Mouse (Mus musculus): Measurements from ENCODE around the gene Tle6. TPM values are rescaled to one million over a fixed set of nuclear protein-coding genes. Genes with fewer than 3 reads are reported as not detected.
A peak's percentile ranks its signal among the peaks of the same experiment; 100 is the strongest.
"Not testable (repeated sequence)": the region's sequence is repeated elsewhere in the genome, so short reads cannot be mapped to it uniquely, and the experiment has no call there.

The Tle6 gene
- 6.0 and 8.8 TPM in 2 replicates for polyA plus RNA-seq (2016; fragmentation: Nextera tagmentation; extraction: Ambion mirVana)

- peak; percentile 99 for DNase-seq (ENCODE audit: low spot score)
- Histone ChIP-seq H3K4me1 (peaks cover 74% of the 10 kb centered on the region), H3K9me3 (replicated peaks) (no peaks in the 10 kb centered on the region), H3K27ac (replicated peaks) (peak within 1 kb of the TSS; percentile 72), H3K36me3 (no peaks in the 10 kb centered on the region), H3K4me3 (peak within 1 kb of the TSS; percentile 40), H3K27me3 (ENCODE audit: low read depth, poor library complexity, severe bottlenecking) (peaks cover 67% of the 10 kb centered on the region)
- WGBS: under 1% methylated on average over 28 of the region's 28 CpGs
Measured at GRCm38 (mm10) chr10:81600738-81601203, at the start of gene Tle6. Gene Tle6 (minus strand): TSS chr10:81601073.

- 5% methylated on average over 34 of the region's 52 CpGs for WGBS
- peak; percentile 92 for DNase-seq (ENCODE audit: low spot score)
- H3K36me3 ChIP-seq: peaks cover 40% of the 10 kb centered on the region
- H3K9me3 ChIP-seq (replicated peaks): peaks cover 39% of the 10 kb centered on the region
- peak within 1 kb of the TSS; percentile 62 for H3K4me3 ChIP-seq
- H3K27me3 ChIP-seq (ENCODE audit: low read depth, poor library complexity, severe bottlenecking): peaks cover 14% of the 10 kb centered on the region; the same call in 1 of the 2 replicates
- peak within 1 kb of the TSS; percentile 88 for H3K27ac ChIP-seq (replicated peaks)
- peaks cover 18% of the 10 kb centered on the region for H3K4me1 ChIP-seq
Measured at GRCm38 (mm10) chr10:81648803-81649775, 48.2 kb upstream of the Tle6 start, which contains the start of gene Gm10778. Gene Gm10778 (plus strand): TSS chr10:81649059.

GRCm38 (mm10) chr10:81646015-81646555 lies 45.2 kb upstream of the Tle6 start:
- Histone ChIP-seq H3K36me3 (peaks cover 10% of the 10 kb centered on the region), H3K9me3 (replicated peaks) (peaks cover 10% of the 10 kb centered on the region), H3K4me3 (no peak overlapping the region), H3K27ac (replicated peaks) (no peak overlapping the region), H3K4me1 (peaks cover 44% of the 10 kb centered on the region), H3K27me3 (ENCODE audit: low read depth, poor library complexity, severe bottlenecking) (peaks cover 24% of the 10 kb centered on the region; the same call in 1 of the 2 replicates)
- no peak for DNase-seq (ENCODE audit: low spot score)
- 78% methylated on average over 7 of the region's 7 CpGs for WGBS

- Histone ChIP-seq H3K36me3 (peaks cover 3% of the 10 kb centered on the region), H3K4me3 (no peak overlapping the region), H3K27ac (replicated peaks) (no peak overlapping the region), H3K27me3 (ENCODE audit: low read depth, poor library complexity, severe bottlenecking) (peaks cover 24% of the 10 kb centered on the region; the same call in 1 of the 2 replicates), H3K4me1 (peaks cover 47% of the 10 kb centered on the region), H3K9me3 (replicated peaks) (peaks cover 3% of the 10 kb centered on the region)
- no peak for DNase-seq (ENCODE audit: low spot score)
- WGBS: 91% methylated on average over 4 of the region's 4 CpGs
Measured at GRCm38 (mm10) chr10:81645391-81645790, 44.5 kb upstream of the Tle6 start.

- Histone ChIP-seq H3K4me1 (peaks cover 41% of the 10 kb centered on the region), H3K27me3 (ENCODE audit: low read depth, poor library complexity, severe bottlenecking) (peaks cover 24% of the 10 kb centered on the region; the same call in 1 of the 2 replicates), H3K4me3 (peak overlapping the region; percentile 85; the same call in 1 of the 2 replicates), H3K9me3 (replicated peaks) (no peaks in the 10 kb centered on the region), H3K36me3 (no peaks in the 10 kb centered on the region), H3K27ac (replicated peaks) (no peak overlapping the region)
- no peak for DNase-seq (ENCODE audit: low spot score)
- 89% methylated on average over 18 of the region's 18 CpGs for WGBS
Measured at GRCm38 (mm10) chr10:81644716-81645115, 43.8 kb upstream of the Tle6 start.

GRCm38 (mm10) chr10:81644162-81644561 lies 43.3 kb upstream of the Tle6 start:
- DNase-seq (ENCODE audit: low spot score): no peak
- Histone ChIP-seq H3K27ac (replicated peaks) (peak overlapping the region; percentile 96), H3K4me3 (peak overlapping the region; percentile 85), H3K9me3 (replicated peaks) (no peaks in the 10 kb centered on the region), H3K4me1 (peaks cover 41% of the 10 kb centered on the region), H3K27me3 (ENCODE audit: low read depth, poor library complexity, severe bottlenecking) (peaks cover 24% of the 10 kb centered on the region; the same call in 1 of the 2 replicates), H3K36me3 (no peaks in the 10 kb centered on the region)
- 54% methylated on average over 2 of the region's 2 CpGs for WGBS

GRCm38 (mm10) chr10:81643449-81644055 lies 42.7 kb upstream of the Tle6 start:
- DNase-seq (ENCODE audit: low spot score): peak; percentile 95
- Histone ChIP-seq H3K27ac (replicated peaks) (peak overlapping the region; percentile 96), H3K36me3 (no peaks in the 10 kb centered on the region), H3K4me1 (peaks cover 39% of the 10 kb centered on the region), H3K4me3 (peak overlapping the region; percentile 85), H3K27me3 (ENCODE audit: low read depth, poor library complexity, severe bottlenecking) (peaks cover 24% of the 10 kb centered on the region; the same call in 1 of the 2 replicates), H3K9me3 (replicated peaks) (no peaks in the 10 kb centered on the region)
- WGBS: under 1% methylated on average over 75 of the region's 75 CpGs

- WGBS: 24% methylated on average over 24 of the region's 24 CpGs
- peaks cover 37% of the 10 kb centered on the region for H3K4me1 ChIP-seq
Measured at GRCm38 (mm10) chr10:81642648-81643448, 42.0 kb upstream of the Tle6 start.

GRCm38 (mm10) chr10:81641978-81642647 lies 41.2 kb upstream of the Tle6 start:
- no peak for DNase-seq (ENCODE audit: low spot score)
- peak overlapping the region; percentile 96; the same call in 1 of the 2 replicates for H3K27ac ChIP-seq (replicated peaks)
- 82% methylated on average over 8 of the region's 8 CpGs for WGBS
- H3K4me1 ChIP-seq: peaks cover 37% of the 10 kb centered on the region
- H3K9me3 ChIP-seq (replicated peaks): no peaks in the 10 kb centered on the region
- no peaks in the 10 kb centered on the region for H3K36me3 ChIP-seq
- peaks cover 21% of the 10 kb centered on the region; the same call in 1 of the 2 replicates for H3K27me3 ChIP-seq (ENCODE audit: low read depth, poor library complexity, severe bottlenecking)
- H3K4me3 ChIP-seq: peak overlapping the region; percentile 85

More at GRCm38 (mm10) chr10:81642648-81643448, 42.0 kb upstream of the Tle6 start:
- Histone ChIP-seq H3K4me3 (peak overlapping the region; percentile 85), H3K36me3 (no peaks in the 10 kb centered on the region), H3K9me3 (replicated peaks) (no peaks in the 10 kb centered on the region), H3K27me3 (ENCODE audit: low read depth, poor library complexity, severe bottlenecking) (peaks cover 24% of the 10 kb centered on the region; the same call in 1 of the 2 replicates), H3K27ac (replicated peaks) (peak overlapping the region; percentile 96)
- DNase-seq (ENCODE audit: low spot score): no peak

GRCm38 (mm10) chr10:81641566-81641965 lies 40.7 kb upstream of the Tle6 start:
- H3K4me1 ChIP-seq: peaks cover 37% of the 10 kb centered on the region
- no peaks in the 10 kb centered on the region for H3K9me3 ChIP-seq (replicated peaks)
- H3K36me3 ChIP-seq: no peaks in the 10 kb centered on the region
- H3K4me3 ChIP-seq: no peak overlapping the region
- WGBS: 87% methylated on average over 2 of the region's 2 CpGs
- H3K27me3 ChIP-seq (ENCODE audit: low read depth, poor library complexity, severe bottlenecking): peaks cover 17% of the 10 kb centered on the region; the same call in 1 of the 2 replicates
- no peak overlapping the region for H3K27ac ChIP-seq (replicated peaks)
- no peak for DNase-seq (ENCODE audit: low spot score)

GRCm38 (mm10) chr10:81640825-81641224 lies 40.0 kb upstream of the Tle6 start:
- H3K4me3 ChIP-seq; H3K36me3 ChIP-seq; H3K9me3 ChIP-seq (replicated peaks); DNase-seq (ENCODE audit: low spot score); H3K27ac ChIP-seq (replicated peaks): not testable (repeated sequence)
- 48% methylated on average over 4 of the region's 4 CpGs for WGBS
- Histone ChIP-seq H3K27me3 (ENCODE audit: low read depth, poor library complexity, severe bottlenecking) (peaks cover 17% of the 10 kb centered on the region; the same call in 1 of the 2 replicates), H3K4me1 (peaks cover 41% of the 10 kb centered on the region)
